Mouse (Mus musculus) thymus, postnatal 36 days (tissue): ENCODE results near the gene Sppl2a.
"Not testable (repeated sequence)": the region's sequence is repeated elsewhere in the genome, so short reads cannot be mapped to it uniquely, and the experiment has no call there.

Experiments
- DNase-seq, 2 experiments: peaks; one replicate each; pipeline ENCODE4 v3.0.0; 2022; ENCODE audit warnings: mixed read lengths in 2 of 2

Sppl2a gene

GRCm38 (mm10) chr2:126892316-126892715 is 40.7 kb downstream of the Sppl2a start:
- DNase-seq = no peak

DNA sequence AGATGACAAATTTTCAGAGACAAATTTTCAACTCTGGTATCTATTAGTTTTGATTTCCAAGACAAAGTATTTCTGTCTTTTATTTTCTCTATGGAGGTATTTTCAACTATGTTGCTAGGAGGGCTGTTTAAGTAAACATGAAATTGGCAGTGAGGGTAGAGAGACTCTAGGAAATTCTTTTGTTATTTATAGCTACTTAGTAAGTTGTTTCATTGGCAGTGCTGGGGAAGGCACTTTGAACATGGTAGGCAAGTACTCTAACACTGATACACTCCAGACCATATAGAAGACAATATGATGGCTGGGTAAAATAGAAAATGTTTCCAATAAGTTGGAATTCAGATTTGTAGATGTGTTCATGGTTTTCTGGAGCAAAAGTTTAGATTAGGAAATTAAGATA is 41.3 kb downstream of the Sppl2a start:
- DNase-seq = no peak

DNA sequence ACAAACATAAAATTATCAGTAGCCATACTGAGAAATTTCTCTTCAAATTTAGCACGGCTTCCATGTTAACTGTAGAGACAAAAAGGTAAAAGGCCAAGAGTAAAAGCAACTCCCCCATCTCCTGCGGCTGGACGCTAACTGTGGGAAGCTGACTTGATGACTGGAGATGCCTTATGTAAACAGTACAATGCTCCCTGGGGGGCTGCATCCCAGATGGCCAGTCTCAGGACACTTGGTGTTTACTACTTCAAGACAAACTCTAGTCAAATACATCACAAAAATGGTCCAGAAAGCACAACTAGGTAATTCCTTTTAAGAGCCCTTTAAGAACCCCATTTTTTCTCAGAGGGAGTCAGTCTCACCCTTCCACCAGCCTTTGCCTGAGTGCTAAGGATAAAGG is 45.9 kb downstream of the Sppl2a start:
- DNase-seq = no peak

GRCm38 (mm10) chr2:126885871-126886270 is 47.2 kb downstream of the Sppl2a start:
- no peak for DNase-seq

- not testable (repeated sequence) for DNase-seq
Observed at GRCm38 (mm10) chr2:126882711-126883110, 50.3 kb downstream of the Sppl2a start.

- no peak for DNase-seq
Observed at GRCm38 (mm10) chr2:126877991-126878390, 55.0 kb downstream of the Sppl2a start.

- peak; percentile 87 to 89 for DNase-seq
Observed at GRCm38 (mm10) chr2:126875871-126876796, 56.9 kb downstream of the Sppl2a start, which contains the start of gene Trpm7. Gene Trpm7 (minus strand): TSS chr2:126876230.

GRCm38 (mm10) chr2:126875516-126875835 is 57.6 kb downstream of the Sppl2a start:
- DNase-seq = peak in 1 of 2 experiments; percentile 35

DNA sequence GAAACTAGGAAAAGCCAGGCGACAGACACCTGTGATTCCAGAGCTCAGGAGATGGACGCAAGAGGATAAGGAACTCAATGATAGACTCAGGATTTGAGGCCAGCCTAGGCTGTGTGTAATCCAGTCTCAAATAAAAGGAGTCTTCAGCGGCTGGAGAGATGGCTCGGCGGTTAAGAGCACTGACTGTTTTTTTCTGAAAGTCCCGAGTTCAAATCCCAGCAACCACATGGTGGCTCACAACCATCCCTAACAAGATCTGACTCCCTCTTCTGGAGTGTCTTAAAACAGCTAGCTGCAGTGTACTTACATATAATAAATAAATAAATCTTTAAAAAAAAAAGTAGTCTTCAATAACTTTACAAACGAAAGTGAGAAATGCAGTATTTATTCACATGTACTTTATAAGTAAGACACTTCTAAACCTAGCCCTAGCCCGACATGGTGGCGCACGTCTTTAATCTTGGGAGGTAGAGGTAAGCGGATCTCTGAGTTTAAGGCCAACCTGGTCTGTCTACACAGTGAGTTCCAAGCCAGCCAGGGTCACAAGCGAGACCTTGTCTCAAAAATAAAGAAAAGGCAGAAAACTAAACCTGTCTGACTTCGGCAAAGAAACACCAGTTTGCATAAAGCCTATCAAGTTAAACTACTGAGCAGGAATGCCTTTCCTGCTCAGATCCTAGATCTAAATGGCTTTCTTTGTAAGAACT is 58.1 kb downstream of the Sppl2a start:
- DNase-seq = peak; percentile 16 to 20

DNA sequence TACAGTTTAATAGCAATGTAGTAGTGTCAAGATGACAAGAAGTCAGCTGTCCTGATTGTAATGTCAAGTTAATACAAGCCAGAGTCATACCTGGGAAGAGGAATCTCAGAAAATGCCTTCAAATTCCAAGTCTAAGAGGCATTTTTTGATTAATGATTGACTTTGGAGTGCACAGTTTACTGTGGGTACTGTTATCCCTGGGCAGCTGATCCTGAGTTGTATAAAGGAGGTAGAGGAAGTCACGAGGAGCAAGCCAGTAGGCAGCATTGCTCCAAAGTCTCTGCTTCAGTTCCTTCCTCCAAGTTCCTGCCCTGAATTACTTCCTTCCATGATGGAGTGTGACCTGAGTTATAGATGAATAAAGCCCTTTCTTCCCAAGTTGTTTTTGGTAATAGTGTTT is 66.7 kb downstream of the Sppl2a start:
- DNase-seq = no peak

DNA sequence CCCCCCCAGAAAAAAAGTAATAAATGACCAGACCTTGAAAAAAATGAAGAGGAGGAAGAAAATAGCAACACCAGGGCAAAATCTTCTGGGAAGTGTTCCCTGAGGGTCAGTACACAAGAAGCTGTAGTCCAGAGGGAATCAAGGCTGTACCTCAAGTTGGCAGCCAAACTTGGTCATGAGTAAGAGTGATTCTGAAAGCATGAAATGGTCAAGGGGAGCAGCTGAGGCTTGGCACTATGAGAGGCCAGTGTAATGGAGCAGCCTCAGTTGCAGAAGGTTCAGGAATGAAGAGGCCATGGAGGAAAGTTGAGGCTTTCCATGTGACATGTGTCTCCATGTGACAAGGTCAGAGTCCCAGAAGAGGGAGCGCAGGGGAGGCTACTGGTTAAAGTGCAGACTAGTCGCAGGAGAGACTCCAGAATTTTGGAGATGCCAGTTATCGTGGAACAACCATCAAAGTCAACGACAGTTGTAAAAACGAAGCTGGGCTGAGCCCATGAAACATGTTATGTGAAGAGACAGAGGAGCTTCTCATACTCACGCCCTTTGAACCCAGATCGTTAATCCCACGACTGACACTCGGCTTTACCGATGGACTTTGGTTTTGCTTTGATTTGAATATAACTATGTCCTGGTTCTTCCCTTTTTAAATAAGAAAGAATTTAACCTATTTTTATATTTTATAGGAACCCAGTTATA is 67.4 kb downstream of the Sppl2a start:
- DNase-seq = no peak

GRCm38 (mm10) chr2:126865026-126865425 is 68.0 kb downstream of the Sppl2a start:
- DNase-seq = no peak

GRCm38 (mm10) chr2:126844751-126845150 is 88.3 kb downstream of the Sppl2a start:
- no peak for DNase-seq
